20 mouse cellular contexts compared by ENCODE assay signal in genomic region chr5:139417480-139417879, GRCm38 (mm10). TPM values are rescaled to one million over a fixed set of nuclear protein-coding genes. Genes with fewer than 3 reads are reported as not detected.
A peak's percentile ranks its signal among the peaks of the same experiment; 100 is the strongest.
DNase-seq lines count a peak whose midpoint lies in the region; ATAC-seq and TF ChIP-seq lines count a peak whose summit lies in the region.
"Had no signal": no experiment of that assay in that cellular context is flagged by ENCODE, and none has a peak within 500 bp of the region (broad histone marks: within the 10 kb centered on the region; RNA-seq: fewer than 3 reads in every experiment).

No protein-coding gene starts in this region.

- H3K27ac ChIP-seq in cerebellum, adult 2 months (ENCODE audit: insufficient read depth, low read length): no peak overlapping the region
- H3K27ac ChIP-seq in kidney, postnatal 0 days: no peak overlapping the region
- H3K27ac ChIP-seq in testis, adult 2 months (ENCODE audit: control insufficient read depth, insufficient read depth, low read depth, low read length): no peak overlapping the region
- H3K27ac ChIP-seq: lung, embryonic 15.5 days had no signal

- 0 out of 2 replicates have a peak, but pooled peaks have one; percentile 16 for TF ChIP-seq CTCF in cerebellum, adult 2 months (IDR thresholded peaks at IDR 0.05; ENCODE audit: borderline replicate concordance, insufficient read depth, low read depth, low read length)
- peak; percentile 38; the same call in 1 of the 2 replicates for TF ChIP-seq CTCF in kidney, postnatal 0 days (IDR thresholded peaks at IDR 0.05; ENCODE audit: low read depth)
- peak; percentile 60; the same call in 1 of the 2 replicates for TF ChIP-seq CTCF in testis, adult 2 months (IDR thresholded peaks at IDR 0.05; ENCODE audit: control insufficient read depth, insufficient read depth, insufficient replicate concordance, low read depth, low read length)

- no peak for TF ChIP-seq POLR2A in cerebellum, adult 2 months (IDR thresholded peaks at IDR 0.05; ENCODE audit: borderline replicate concordance, insufficient read depth, low read length)
- no peak for TF ChIP-seq POLR2A in testis, adult 2 months (IDR thresholded peaks at IDR 0.05; ENCODE audit: control insufficient read depth, low read depth, low read length)

- ATAC-seq in kidney, postnatal 0 days (replicated peaks; ENCODE audit: low FRiP score, low read depth): no peak

- H3K27me3 ChIP-seq in cerebellum, adult 2 months (ENCODE audit: control insufficient read depth, insufficient read depth, low read length): no peaks in the 10 kb centered on the region
- H3K27me3 ChIP-seq in kidney, postnatal 0 days (ENCODE audit: insufficient read depth, low read length): no peaks in the 10 kb centered on the region
- no peaks in the 10 kb centered on the region for H3K27me3 ChIP-seq in testis, adult 2 months (ENCODE audit: control insufficient read depth, insufficient read depth, low read length)
- H3K27me3 ChIP-seq in splenic B cell, adult 2 months (ENCODE audit: control insufficient read depth, insufficient read depth, low read length, poor library complexity, severe bottlenecking): no peaks in the 10 kb centered on the region
- H3K27me3 ChIP-seq: CH12.LX; lung, embryonic 15.5 days; megakaryocyte, embryonic 14.5 days; neural tube, embryonic 13.5 days had no signal

- H3K9me3 ChIP-seq in kidney, postnatal 0 days (replicated peaks; ENCODE audit: low read length): no peaks in the 10 kb centered on the region
- H3K9me3 ChIP-seq: lung, embryonic 15.5 days; neural tube, embryonic 13.5 days had no signal

- no peak overlapping the region for H3K9ac ChIP-seq in kidney, postnatal 0 days (ENCODE audit: low read depth, low read length)
- H3K9ac ChIP-seq: heart, embryonic 12.5 days; lung, embryonic 15.5 days; neural tube, embryonic 13.5 days had no signal

- no peak overlapping the region for H3K4me2 ChIP-seq in kidney, postnatal 0 days (ENCODE audit: low read length)
- H3K4me2 ChIP-seq: lung, embryonic 15.5 days; neural tube, embryonic 13.5 days had no signal

- H3K4me3 ChIP-seq in cerebellum, adult 2 months (replicated peaks; ENCODE audit: insufficient read depth, low read depth, low read length): no peak overlapping the region
- no peak overlapping the region for H3K4me3 ChIP-seq in kidney, postnatal 0 days (replicated peaks; ENCODE audit: low read depth, low read length)
- no peak overlapping the region for H3K4me3 ChIP-seq in testis, adult 2 months (ENCODE audit: control insufficient read depth, low read depth, low read length)
- H3K4me3 ChIP-seq: embryonic facial prominence, embryonic 10.5 days; erythroblast, embryonic 14.5 days; heart, embryonic 12.5 days; lung, embryonic 15.5 days; megakaryocyte, embryonic 14.5 days; neural tube, embryonic 13.5 days had no signal

- no peak for DNase-seq in cerebellum, adult 2 months
- no peak for DNase-seq in cerebellum, adult 18-20 months
- no peak for DNase-seq in kidney, postnatal 0 days (ENCODE audit: low spot score)
- no peak for DNase-seq in kidney, adult 18-20 months
- DNase-seq in testis, postnatal 10 days (ENCODE audit: low spot score): no peak
- peak; percentile 13 for DNase-seq in splenic B cell, adult 2 months (ENCODE audit: low read depth, low spot score)
- no peak for DNase-seq in layer of hippocampus, postnatal 10 days (ENCODE audit: low spot score in 2 of 2)
- DNase-seq: adrenal gland, postnatal 10 days; cerebellum, adult 9-11 months; gastrocnemius, postnatal 36 days; heart, postnatal 4 days; kidney, adult 8-10 months had no signal

- H3K4me1 ChIP-seq in cerebellum, adult 2 months (ENCODE audit: control insufficient read depth, insufficient read depth, low read length): peaks cover 14% of the 10 kb centered on the region
- H3K4me1 ChIP-seq in kidney, postnatal 0 days (replicated peaks; ENCODE audit: insufficient read depth, low read length): no peaks in the 10 kb centered on the region
- H3K4me1 ChIP-seq in testis, adult 2 months (ENCODE audit: control insufficient read depth, insufficient read depth, low read length): no peaks in the 10 kb centered on the region

- no peaks in the 10 kb centered on the region for H3K36me3 ChIP-seq in kidney, postnatal 0 days (ENCODE audit: insufficient read depth, low read length)
- H3K36me3 ChIP-seq in testis, adult 2 months (ENCODE audit: control insufficient read depth, insufficient read depth, low read length): no peaks in the 10 kb centered on the region
- no peaks in the 10 kb centered on the region for H3K36me3 ChIP-seq in splenic B cell, adult 2 months (ENCODE audit: control insufficient read depth, insufficient read depth, low read length, poor library complexity, severe bottlenecking)
- H3K36me3 ChIP-seq: heart, embryonic 12.5 days; lung, embryonic 15.5 days; neural tube, embryonic 13.5 days had no signal

- 93% methylated on average over 3 of the region's 3 CpGs for WGBS in cerebellum, adult 2 months
- 92% methylated on average over 3 of the region's 3 CpGs for WGBS in kidney, postnatal 0 days

RNA-seq across cellular contexts. Expression of gene Gper1, which starts 5.5 kb away (rescaled TPM):
- 4.0 and 4.4 TPM in 2 replicates for polyA plus RNA-seq in cerebellum, adult 2 months (2012; rRNA removed)
- polyA plus RNA-seq in kidney, postnatal 0 days (2015; fragmentation: Nextera tagmentation; extraction: Ambion mirVana): 11.3 and 11.9 TPM in 2 replicates
- 0.27 and 0.43 TPM in 2 replicates for polyA plus RNA-seq in testis, adult 2 months (2012; rRNA removed)
- total RNA-seq in layer of hippocampus, postnatal 10 days (2021): 1 to 10 TPM; 3.7 to 3.8 TPM
- polyA plus RNA-seq: erythroblast, embryonic 14.5 days had no signal

RNA-seq across cellular contexts. Expression of gene C130050O18Rik, which starts 12.4 kb away (rescaled TPM):
- 0.21 and 0.25 TPM in 2 replicates for polyA plus RNA-seq in cerebellum, adult 2 months (2012; rRNA removed)
- polyA plus RNA-seq in kidney, postnatal 0 days (2015; fragmentation: Nextera tagmentation; extraction: Ambion mirVana): 1.2 and 1.5 TPM in 2 replicates
- 0.12 TPM in 1 of 2 replicates, not detected in the other for polyA plus RNA-seq in testis, adult 2 months (2012; rRNA removed)
- total RNA-seq in layer of hippocampus, postnatal 10 days (2021): under 1 TPM; 0.22 to 0.32 TPM
- total RNA-seq: CH12.LX had no signal
- polyA plus RNA-seq: erythroblast, embryonic 14.5 days had no signal

RNA-seq across cellular contexts. Expression of gene Gpr146, which starts 40.0 kb away (rescaled TPM):
- polyA plus RNA-seq in cerebellum, adult 2 months (2012; rRNA removed): 16.4 and 17.3 TPM in 2 replicates
- polyA plus RNA-seq in kidney, postnatal 0 days (2015; fragmentation: Nextera tagmentation; extraction: Ambion mirVana): 7.6 and 7.8 TPM in 2 replicates
- 1.2 TPM in 2 replicates for polyA plus RNA-seq in testis, adult 2 months (2012; rRNA removed)
- 1 to 10 TPM; 6.8 to 7.8 TPM for total RNA-seq in layer of hippocampus, postnatal 10 days (2021)

RNA-seq across cellular contexts. Expression of gene 3110082I17Rik, which starts 42.8 kb away (rescaled TPM):
- 7.1 and 7.4 TPM in 2 replicates for polyA plus RNA-seq in cerebellum, adult 2 months (2012; rRNA removed)
- 25.6 and 26.6 TPM in 2 replicates for polyA plus RNA-seq in kidney, postnatal 0 days (2015; fragmentation: Nextera tagmentation; extraction: Ambion mirVana)
- polyA plus RNA-seq in testis, adult 2 months (2012; rRNA removed): 14.8 and 14.9 TPM in 2 replicates
- 10 to 100 TPM; 19.3 to 21.0 TPM for total RNA-seq in layer of hippocampus, postnatal 10 days (2021)
